Mouse (Mus musculus) limb, embryonic 12.5 days (tissue): Measurements from ENCODE around the gene Socs4. TPM values are rescaled to one million over a fixed set of nuclear protein-coding genes. Genes with fewer than 3 reads are reported as not detected.
"Not testable (repeated sequence)": the region's sequence is repeated elsewhere in the genome, so short reads cannot be mapped to it uniquely, and the experiment has no call there.

Source experiments
- ATAC-seq: fragments of 200-750 bp; cut with Nextera tagmentation; 2 replicates; pipeline ENCODE4 v1.8.0; 2017; ENCODE audit warnings: low read depth, moderate TSS enrichment; ENCODE audit not compliant: insufficient number of reproducible peaks, insufficient read depth, low FRiP score, low TSS enrichment
- H3K27ac ChIP-seq: fragments of 300-500 bp; sonication (generic); 2 replicates; pipeline ENCODE4 v1.5.1; 2016; ENCODE audit warnings: mild to moderate bottlenecking, moderate library complexity
- H3K27me3 ChIP-seq: fragments of 300-500 bp; sonication (generic); 2 replicates; pipeline ENCODE4 v1.6.1; 2016; ENCODE audit warnings: mild to moderate bottlenecking, moderate library complexity
- H3K36me3 ChIP-seq: fragments of 300-500 bp; sonication (generic); 2 replicates; pipeline ENCODE4 v1.6.1; 2016; ENCODE audit warnings: mild to moderate bottlenecking, moderate library complexity
- H3K4me1 ChIP-seq: fragments of 300-500 bp; sonication (generic); replicated peaks from 2 replicates; pipeline ENCODE4 v1.6.1; 2016
- H3K4me2 ChIP-seq: fragments of 300-500 bp; sonication (generic); 2 replicates; pipeline ENCODE4 v1.6.1; 2016; ENCODE audit warnings: mild to moderate bottlenecking, moderate library complexity
- H3K4me3 ChIP-seq: fragments of 300-500 bp; sonication (generic); replicated peaks from 2 replicates; pipeline ENCODE4 v1.5.1; 2016; ENCODE audit warnings: mild to moderate bottlenecking
- H3K9ac ChIP-seq: fragments of 300-500 bp; sonication (generic); replicated peaks from 2 replicates; pipeline ENCODE4 v1.6.1; 2016; ENCODE audit warnings: mild to moderate bottlenecking, moderate library complexity
- H3K9me3 ChIP-seq: fragments of 300-500 bp; sonication (generic); 2 replicates; pipeline ENCODE4 v1.6.1; 2016; ENCODE audit warnings: mild to moderate bottlenecking, moderate library complexity
- WGBS: fragments of 180-500 bp; shearing (Covaris S2); methylation state at CpG from one replicate; pipeline ENCODE4 v1.1.7; 2016; 5-methylcytosine and 5-hydroxymethylcytosine counted together
- polyA plus RNA-seq: library from polyadenylated mRNA; unstranded; fragments of >200 nt; fragmentation: Nextera tagmentation; extraction: Ambion mirVana; gene quantifications from 2 replicates; pipeline ENCODE4 v1.2.1, GENCODE M21; 2016

The Socs4 gene
- polyA plus RNA-seq, 1 experiment from 2014 or later = 4.0 TPM

DNA sequence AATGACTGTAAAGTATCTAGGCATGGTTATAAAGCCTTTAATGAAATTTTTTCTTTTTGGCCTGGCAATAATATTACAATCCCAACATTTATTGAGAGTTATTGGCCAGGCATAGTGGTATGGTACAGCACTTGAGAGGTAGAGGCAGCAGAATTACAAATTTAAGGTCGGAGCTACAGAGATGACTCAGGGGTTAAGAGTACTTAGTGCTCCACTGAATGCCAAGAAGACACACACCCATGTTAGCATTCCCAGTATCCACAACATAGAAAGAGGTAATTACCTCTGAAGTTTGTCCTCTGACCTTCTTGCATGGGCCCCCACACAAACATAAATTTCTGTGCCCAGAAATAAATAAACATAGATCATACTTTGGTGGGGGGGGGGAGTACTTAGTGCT, 32.3 kb downstream of the Socs4 start:
- H3K9ac ChIP-seq = no peak overlapping the region
- no peaks in the 10 kb centered on the region; the same call in 1 of the 2 replicates for H3K4me1 ChIP-seq
- no peak overlapping the region for H3K4me2 ChIP-seq
- H3K4me3 ChIP-seq = no peak overlapping the region
- no peaks in the 10 kb centered on the region for H3K27me3 ChIP-seq
- ATAC-seq = no peak
- H3K36me3 ChIP-seq = peaks cover 68% of the 10 kb centered on the region
- no peak overlapping the region for H3K27ac ChIP-seq
- WGBS = 93% methylated on average over 1 of the region's 1 CpGs
- no peaks in the 10 kb centered on the region for H3K9me3 ChIP-seq

DNA sequence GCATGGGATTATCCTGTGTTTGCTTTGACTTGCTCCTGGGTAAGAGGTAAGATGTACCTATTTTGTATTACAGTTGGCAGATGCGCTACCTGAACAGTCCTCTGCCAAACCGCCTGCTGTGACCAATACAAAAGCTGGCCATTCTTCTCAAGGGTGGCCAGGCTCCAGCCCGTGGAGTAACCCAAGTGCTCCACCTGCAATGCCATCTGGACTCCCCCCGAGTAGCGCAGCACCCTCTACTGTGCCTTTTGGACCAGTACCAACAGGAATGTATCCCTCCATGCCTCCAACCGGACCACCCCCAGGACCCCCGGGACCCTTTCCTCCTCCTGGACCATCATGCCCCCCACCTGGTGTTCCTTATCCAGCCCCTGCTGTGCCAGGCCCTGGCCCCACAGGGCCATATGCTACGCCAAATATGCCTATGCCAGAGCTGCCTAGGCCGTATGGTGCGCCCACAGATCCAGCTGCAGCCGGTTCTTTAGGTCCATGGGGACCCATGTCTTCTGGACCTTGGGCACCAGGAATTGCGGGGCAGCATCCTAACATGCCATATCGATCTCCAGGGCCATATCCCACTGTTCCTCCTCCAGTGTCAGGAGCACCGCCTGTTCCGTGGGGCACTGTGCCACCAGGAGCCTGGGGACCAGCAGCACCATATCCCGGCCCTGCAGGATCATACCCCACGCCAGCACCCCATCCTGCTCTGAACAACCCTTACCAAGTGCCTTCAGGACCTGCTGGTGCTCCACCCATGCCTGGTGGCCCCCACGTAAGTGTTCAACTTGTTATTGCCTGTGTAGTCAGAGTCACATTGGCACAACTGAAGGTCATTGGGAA, 33.8 kb downstream of the Socs4 start:
- Histone ChIP-seq H3K27me3 (no peaks in the 10 kb centered on the region), H3K9ac (no peak overlapping the region), H3K4me3 (no peak overlapping the region), H3K9me3 (no peaks in the 10 kb centered on the region), H3K4me1 (no peaks in the 10 kb centered on the region), H3K4me2 (no peak overlapping the region), H3K27ac (no peak overlapping the region), H3K36me3 (peaks cover 72% of the 10 kb centered on the region)
- no peak for ATAC-seq
- WGBS = 95% methylated on average over 18 of the region's 18 CpGs

DNA sequence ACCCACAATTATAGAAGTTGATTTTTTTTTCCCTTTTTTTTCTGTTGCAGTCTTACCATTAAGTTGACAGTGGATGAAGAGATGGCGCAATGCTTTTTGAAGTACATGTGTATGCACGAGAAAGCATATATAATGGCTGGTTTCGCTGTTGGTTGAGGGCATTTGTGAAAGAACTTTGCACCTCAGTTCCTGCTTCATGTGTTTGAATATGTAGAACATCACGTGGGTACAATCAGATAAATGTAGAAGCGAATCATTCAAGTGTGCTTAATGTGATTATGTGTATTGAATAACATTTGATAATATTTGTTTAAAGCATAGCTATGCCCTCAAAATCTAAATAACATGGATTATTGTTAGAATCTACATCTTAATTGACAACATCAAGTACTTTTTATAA, 42.6 kb downstream of the Socs4 start:
- no peak overlapping the region for H3K4me2 ChIP-seq
- ATAC-seq = no peak
- H3K9ac ChIP-seq = no peak overlapping the region
- WGBS = 93% methylated on average over 5 of the region's 5 CpGs
- H3K36me3 ChIP-seq = peaks cover 70% of the 10 kb centered on the region
- no peaks in the 10 kb centered on the region for H3K9me3 ChIP-seq
- no peaks in the 10 kb centered on the region for H3K27me3 ChIP-seq
- H3K27ac ChIP-seq = no peak overlapping the region
- no peaks in the 10 kb centered on the region for H3K4me1 ChIP-seq
- H3K4me3 ChIP-seq = no peak overlapping the region

DNA sequence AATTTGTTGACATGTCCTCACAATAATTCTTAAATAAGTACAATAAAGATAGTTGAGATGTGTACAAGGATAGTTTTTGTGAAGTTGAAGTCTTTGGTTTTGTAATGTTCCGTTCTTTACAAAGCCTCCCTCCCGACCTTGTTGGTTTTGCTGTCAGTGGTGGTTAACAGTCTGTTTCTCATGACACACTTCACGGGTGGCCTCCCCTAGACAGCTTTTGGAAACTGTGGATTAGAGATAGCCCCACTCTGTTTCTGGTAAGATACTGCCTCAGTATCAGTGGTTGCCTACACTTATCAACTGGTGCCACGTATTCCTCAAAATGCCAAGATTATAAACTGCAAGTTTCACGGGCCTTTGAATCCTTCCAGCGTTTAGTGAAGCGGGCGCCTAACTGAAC, 44.9 kb downstream of the Socs4 start:
- H3K9ac ChIP-seq, H3K9me3 ChIP-seq, H3K4me1 ChIP-seq, H3K27me3 ChIP-seq, H3K4me2 ChIP-seq, H3K27ac ChIP-seq, H3K4me3 ChIP-seq, ATAC-seq: not testable (repeated sequence)
- 92% methylated on average over 7 of the region's 8 CpGs for WGBS
- peaks cover 59% of the 10 kb centered on the region for H3K36me3 ChIP-seq

DNA sequence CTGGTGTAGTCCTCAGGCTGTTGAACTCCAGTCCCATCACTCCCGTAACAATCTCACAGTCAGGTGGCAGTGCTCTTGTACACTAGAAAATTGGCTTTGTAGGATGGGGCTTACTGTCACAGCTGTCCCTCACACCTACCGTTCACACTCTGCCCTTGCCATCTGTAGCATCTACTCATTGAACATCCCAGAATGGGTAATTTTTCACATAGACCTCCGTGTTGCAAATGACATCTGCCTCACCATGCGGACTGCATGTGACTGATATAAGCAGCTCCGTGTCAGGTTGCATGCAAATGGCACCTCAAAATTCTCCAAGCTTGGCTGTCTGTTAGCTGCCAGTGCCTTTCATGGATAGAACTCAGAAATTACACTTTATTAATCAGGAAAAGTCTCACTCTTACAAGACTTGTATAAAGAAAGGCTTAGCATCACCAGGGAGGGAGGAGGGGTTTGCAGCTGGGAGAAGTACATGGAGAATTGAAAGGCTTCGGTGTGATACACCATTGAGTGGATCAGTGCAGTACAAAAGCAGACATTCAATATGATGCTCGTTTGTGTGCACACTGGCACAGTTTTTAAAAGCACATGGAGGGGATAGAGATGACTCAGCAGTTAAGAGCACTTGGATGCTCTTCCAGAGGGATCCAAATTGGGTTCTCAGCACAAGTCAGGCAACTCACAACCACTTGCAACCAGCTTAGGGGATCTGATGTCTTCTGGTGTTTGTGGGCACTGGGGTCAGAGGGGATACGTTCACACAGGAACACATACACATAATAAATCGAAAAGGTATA, 49.4 kb downstream of the Socs4 start:
- WGBS = 84% methylated on average over 9 of the region's 9 CpGs
- no peak overlapping the region for H3K27ac ChIP-seq
- H3K4me3 ChIP-seq = no peak overlapping the region
- H3K4me2 ChIP-seq = no peak overlapping the region
- no peak for ATAC-seq
- peaks cover 25% of the 10 kb centered on the region for H3K36me3 ChIP-seq
- no peak overlapping the region for H3K9ac ChIP-seq
- H3K4me1 ChIP-seq = 0 out of 2 replicates have a peak, but pooled peaks cover 4% of the 10 kb centered on the region
- H3K9me3 ChIP-seq = no peaks in the 10 kb centered on the region
- no peaks in the 10 kb centered on the region for H3K27me3 ChIP-seq

DNA sequence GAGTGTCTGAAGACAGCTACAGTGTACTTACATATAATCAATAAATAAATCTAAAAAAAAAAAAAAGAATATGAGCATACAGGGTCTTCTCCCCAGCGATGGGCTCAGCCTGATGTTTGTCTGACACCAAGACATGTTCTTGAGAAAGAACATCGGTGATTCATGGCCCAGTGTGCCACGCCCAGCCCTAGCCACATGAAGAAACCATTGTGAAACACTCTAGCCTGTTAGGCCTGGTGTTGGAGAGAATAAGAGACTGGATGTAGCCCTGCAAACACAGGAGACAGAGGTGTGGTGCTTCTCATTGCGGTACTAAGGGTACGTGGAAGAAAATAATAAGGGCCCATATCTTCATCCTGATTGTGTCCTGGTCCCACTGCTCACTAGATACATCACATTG, 50.6 kb downstream of the Socs4 start:
- no peak overlapping the region for H3K4me3 ChIP-seq
- no peak overlapping the region for H3K27ac ChIP-seq
- no peak for ATAC-seq
- WGBS = 90% methylated on average over 5 of the region's 5 CpGs
- H3K36me3 ChIP-seq = peaks cover 23% of the 10 kb centered on the region
- peaks cover 14% of the 10 kb centered on the region for H3K4me1 ChIP-seq
- no peaks in the 10 kb centered on the region for H3K9me3 ChIP-seq
- no peak overlapping the region for H3K4me2 ChIP-seq
- H3K27me3 ChIP-seq = no peaks in the 10 kb centered on the region
- H3K9ac ChIP-seq = no peak overlapping the region

DNA sequence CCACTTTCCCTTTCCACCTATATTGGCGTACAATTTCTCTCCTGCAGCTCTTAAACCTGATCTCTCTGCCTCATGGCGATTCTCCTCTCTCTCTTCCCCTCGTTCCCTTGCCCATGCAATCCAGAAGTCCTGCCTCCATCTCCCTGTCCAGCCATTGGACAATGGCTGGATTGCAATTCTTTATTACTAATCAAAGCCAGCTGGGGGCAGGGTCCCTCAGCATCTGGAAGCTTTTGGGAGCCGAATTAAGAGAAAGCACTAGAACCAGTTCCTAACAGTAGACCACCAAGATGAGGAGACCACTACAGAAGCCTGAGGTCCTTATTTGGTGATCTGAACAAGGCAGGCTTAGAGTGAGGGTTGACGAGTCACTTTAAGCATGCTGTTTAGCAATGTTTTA, 55.2 kb downstream of the Socs4 start:
- no peak overlapping the region for H3K4me3 ChIP-seq
- peaks cover 14% of the 10 kb centered on the region for H3K4me1 ChIP-seq
- H3K4me2 ChIP-seq = peak overlapping the region; percentile 28
- 0 out of 2 replicates have a peak, but pooled peaks have one; percentile 46 for ATAC-seq
- H3K27ac ChIP-seq = peak overlapping the region; percentile 62
- 11% methylated on average over 5 of the region's 5 CpGs for WGBS
- H3K27me3 ChIP-seq = no peaks in the 10 kb centered on the region
- no peaks in the 10 kb centered on the region for H3K36me3 ChIP-seq
- H3K9ac ChIP-seq = no peak overlapping the region
- H3K9me3 ChIP-seq = no peaks in the 10 kb centered on the region

DNA sequence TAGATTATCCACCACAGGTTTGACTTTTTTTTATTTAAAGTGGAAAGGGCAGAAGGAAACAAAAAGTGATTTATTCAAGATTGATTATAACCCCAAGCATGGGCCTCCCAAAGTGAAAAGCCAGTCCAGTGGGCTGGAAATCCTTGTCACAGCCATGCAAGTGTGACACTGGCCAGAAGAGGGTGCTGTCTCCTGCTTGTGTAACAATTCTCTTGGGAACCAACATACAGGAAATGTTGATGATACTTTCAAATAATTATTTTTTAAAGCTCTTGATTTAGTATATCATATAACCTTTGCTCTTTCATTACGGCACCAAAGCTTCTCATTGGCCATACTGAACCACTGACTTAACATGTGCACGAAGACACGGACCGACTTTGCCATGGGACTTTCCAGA, 58.1 kb downstream of the Socs4 start:
- no peaks in the 10 kb centered on the region for H3K36me3 ChIP-seq

DNA sequence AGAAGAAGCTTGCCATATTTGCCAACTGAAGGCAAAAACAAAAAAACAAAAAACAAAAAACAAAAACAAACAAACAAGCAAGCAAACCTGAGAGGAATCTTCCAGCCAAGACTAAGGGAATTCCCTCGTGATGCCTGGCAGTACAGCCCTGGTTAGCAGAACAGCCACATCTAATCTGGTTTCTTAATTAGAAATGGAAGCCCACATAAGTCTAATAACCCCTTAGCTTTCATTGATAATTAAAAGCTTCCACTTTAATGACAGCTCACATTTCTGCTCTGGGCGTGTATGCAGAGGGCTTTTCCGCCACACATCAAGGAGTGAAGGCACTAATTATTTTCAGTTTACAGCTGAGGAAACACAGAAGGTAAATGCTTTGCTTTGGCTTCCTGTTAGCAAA, 58.6 kb downstream of the Socs4 start:
- Histone ChIP-seq H3K9ac (no peak overlapping the region), H3K4me1 (peaks cover 11% of the 10 kb centered on the region), H3K36me3 (no peaks in the 10 kb centered on the region), H3K27me3 (no peaks in the 10 kb centered on the region), H3K27ac (0 out of 2 replicates have a peak overlapping the region, but pooled peaks have one; percentile 26), H3K4me3 (no peak overlapping the region), H3K4me2 (no peak overlapping the region), H3K9me3 (no peaks in the 10 kb centered on the region)
- no peak for ATAC-seq
- WGBS = 43% methylated on average over 3 of the region's 3 CpGs

More for the DNA sequence above, 58.1 kb downstream of the Socs4 start:
- Histone ChIP-seq H3K9me3 (no peaks in the 10 kb centered on the region), H3K4me2 (no peak overlapping the region), H3K27me3 (no peaks in the 10 kb centered on the region), H3K4me1 (peaks cover 11% of the 10 kb centered on the region), H3K9ac (no peak overlapping the region), H3K27ac (0 out of 2 replicates have a peak overlapping the region, but pooled peaks have one; percentile 26), H3K4me3 (no peak overlapping the region)
- no peak for ATAC-seq
- WGBS = 78% methylated on average over 4 of the region's 4 CpGs

DNA sequence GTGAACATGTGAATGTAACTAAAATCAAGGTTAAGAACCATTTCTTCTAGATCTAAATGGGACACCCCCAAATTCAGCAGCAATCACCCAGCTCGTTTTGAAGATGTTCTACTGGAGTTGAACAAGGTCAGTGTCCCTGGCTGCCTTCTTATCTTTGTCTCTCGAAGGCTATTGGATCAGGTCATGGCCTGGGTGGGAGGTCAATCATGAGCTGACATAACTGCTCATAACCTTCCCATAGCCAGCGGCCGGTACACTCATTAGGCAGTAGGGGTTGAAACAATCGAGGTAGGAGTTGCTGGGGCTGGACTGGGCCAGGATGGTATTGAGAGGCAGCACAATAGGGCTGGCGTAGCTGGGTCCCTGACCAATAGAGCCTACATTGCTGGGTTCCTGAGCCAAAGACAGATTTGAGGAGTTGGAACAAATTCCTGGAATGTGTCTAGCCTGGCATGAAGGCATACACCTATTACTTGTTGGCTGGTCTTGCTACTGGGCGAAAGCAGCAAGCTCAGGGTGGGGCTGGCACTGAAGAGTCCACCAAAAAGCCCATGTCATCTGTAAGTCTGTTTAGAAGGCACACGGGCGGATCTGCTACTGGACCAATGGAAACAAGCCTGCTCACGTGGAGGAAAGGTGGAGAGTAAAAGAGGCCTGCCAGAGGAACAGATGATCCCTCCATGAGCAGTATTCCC, 63.6 kb downstream of the Socs4 start:
- no peak for ATAC-seq
- Histone ChIP-seq H3K4me1 (no peaks in the 10 kb centered on the region), H3K4me3 (no peak overlapping the region), H3K9me3 (no peaks in the 10 kb centered on the region), H3K27me3 (no peaks in the 10 kb centered on the region), H3K9ac (no peak overlapping the region), H3K36me3 (no peaks in the 10 kb centered on the region), H3K27ac (no peak overlapping the region), H3K4me2 (no peak overlapping the region)
- WGBS = 83% methylated on average over 10 of the region's 10 CpGs

DNA sequence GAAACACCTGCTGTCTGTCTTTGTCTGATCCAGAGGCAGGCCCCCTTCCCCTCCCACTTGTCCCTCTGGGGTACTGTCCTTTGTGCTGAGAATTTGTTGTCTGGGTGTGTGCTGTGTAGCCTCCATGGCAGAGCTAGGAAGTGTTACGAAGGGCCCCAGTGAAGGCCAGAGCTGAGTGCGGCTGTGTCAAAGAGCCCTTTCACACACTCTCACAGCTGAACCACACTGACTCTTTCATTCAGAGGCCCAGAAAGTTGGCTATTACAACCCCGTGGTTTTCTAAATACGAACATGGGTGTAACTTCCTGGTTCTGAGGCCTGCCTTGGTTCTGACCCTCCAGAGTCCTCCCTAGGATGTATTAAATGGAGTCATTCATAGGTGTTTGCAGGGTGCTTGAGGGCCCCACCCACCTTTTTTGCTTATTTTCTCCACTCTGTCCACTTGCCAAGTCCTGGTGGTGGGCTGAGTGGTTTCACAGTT, 65.1 kb downstream of the Socs4 start:
- Histone ChIP-seq H3K9me3 (no peaks in the 10 kb centered on the region), H3K9ac (no peak overlapping the region), H3K4me1 (no peaks in the 10 kb centered on the region), H3K36me3 (no peaks in the 10 kb centered on the region), H3K27me3 (no peaks in the 10 kb centered on the region), H3K4me3 (no peak overlapping the region), H3K4me2 (no peak overlapping the region), H3K27ac (peak overlapping the region; percentile 47)
- ATAC-seq = no peak
- 76% methylated on average over 4 of the region's 4 CpGs for WGBS
